Mouse (Mus musculus): ENCODE data around the gene Ndufa9.
A peak's percentile ranks its signal among the peaks of the same experiment; 100 is the strongest.

The Ndufa9 gene

DNA sequence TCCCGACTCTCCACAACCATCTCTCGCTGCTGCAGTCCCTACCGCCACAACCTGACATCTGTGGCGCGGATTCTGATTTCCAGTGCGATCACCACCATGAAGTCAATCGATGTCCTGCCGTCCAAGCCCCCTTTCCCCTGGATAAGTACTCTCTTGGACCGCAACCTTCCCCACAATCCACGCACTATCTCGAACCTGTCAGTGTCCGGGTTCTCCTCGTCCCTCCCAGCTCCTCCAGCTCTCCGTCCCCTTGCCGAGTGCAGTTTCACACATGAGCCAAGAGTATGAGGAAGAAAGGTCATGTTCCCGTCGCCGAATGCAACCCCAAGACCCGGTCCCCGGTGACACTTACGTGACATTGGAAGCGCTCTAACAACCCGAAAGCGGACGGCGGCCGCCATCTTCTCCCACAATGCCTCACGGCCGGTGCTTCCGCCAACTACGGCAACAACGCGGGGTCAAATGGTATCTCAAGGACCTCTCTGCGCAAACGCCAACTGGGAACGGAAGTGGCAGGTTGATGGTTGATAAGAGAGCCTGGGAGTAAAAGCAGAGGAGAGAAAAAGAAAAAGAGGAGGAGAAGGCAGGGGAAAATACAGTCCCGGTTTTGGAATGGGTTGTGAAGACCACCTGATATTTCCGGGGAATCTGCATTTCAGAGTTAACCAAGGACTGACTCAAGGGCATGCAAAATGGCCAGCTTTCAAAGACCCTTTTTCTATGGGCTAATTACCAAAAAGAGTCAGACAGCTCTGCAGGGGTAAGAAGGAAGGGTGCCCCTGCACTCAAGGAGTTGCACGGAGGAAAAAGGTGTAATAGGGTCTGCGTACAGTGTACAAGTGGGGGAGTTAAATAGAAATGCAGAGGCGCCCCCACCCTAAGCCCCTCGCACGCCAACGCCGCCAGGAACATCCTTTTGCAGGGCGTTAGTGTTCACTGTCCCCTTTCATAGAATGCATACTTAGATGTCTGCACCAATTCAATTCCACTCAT is at the start of gene Ndufa9:
TSS of gene Ndufa9 (minus strand) at position 425 of the 993 bp plus-strand sequence.
- DNase-seq, result peak; percentile 92 to 94

DNA sequence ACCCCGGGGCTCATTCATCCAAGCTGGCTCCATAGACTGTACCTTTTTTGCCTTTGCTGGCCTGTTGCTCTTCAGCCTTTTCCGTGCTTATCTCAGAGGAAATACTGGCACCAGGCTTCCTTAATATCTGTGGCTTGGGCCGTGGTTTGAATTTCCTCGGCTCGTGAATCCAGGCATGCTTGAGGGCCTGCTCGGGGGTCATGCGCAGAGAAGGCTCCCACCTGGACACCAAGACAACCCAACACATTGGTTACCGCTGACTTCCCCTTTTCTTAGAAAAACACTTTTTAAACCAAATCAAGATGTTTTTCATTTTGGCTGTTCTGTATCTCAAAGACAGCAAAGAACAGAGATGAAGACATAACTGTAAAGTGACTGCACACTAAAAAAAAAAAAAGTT is 28.2 kb upstream of the Ndufa9 start:
- no peak for DNase-seq

GRCm38 (mm10) chr6:126852881-126853280 is 3.9 kb upstream of the Ndufa9 start, which contains the start of gene Akap3:
Gene Akap3 (plus strand): TSS chr6:126853098.
- DNase-seq, result no peak

GRCm38 (mm10) chr6:126836628-126837027 is 12.3 kb downstream of the Ndufa9 start:
- no peak for DNase-seq

DNA sequence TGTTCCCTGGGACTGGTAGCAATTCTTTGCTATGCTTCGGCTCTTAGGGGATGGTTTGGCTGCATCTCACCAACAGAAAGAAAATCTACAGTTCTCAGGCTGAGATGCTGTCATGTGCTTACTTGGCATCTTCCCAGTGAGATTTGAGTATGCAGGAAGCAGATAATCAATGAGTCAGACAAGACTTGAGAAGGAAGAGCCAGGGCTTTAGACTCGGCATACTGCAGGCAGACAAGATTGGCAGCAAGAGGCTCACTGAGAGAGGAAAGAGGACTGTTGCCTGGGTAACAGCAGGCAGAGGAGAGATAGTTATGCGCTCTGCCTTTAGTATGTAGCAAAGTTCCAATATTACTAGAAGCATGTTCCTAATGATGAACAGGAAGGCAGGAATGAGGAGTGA is 25.8 kb downstream of the Ndufa9 start:
- DNase-seq, result no peak

DNA sequence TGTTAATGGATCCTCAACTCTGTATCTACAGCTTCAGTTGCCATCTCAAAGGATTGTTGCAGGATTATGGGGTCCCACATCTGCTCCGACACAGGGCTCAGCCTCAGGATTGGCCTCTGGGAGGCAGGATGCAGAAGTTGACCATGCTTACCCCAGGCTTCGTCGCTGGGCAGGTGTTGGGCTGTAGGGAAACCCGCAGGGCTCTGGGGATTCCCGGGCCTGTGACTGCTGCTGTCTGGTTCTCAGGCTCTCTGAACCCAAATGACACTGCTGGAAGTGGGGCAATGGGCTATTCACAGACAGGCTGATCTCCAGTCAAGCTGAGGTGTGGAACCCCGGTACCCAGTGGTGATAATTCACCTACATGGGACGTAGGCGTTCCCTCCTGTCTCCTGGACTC is 32.6 kb downstream of the Ndufa9 start:
- DNase-seq, result no peak

- DNase-seq, result no peak
Observed at GRCm38 (mm10) chr6:126815206-126815750, 33.7 kb downstream of the Ndufa9 start.

DNA sequence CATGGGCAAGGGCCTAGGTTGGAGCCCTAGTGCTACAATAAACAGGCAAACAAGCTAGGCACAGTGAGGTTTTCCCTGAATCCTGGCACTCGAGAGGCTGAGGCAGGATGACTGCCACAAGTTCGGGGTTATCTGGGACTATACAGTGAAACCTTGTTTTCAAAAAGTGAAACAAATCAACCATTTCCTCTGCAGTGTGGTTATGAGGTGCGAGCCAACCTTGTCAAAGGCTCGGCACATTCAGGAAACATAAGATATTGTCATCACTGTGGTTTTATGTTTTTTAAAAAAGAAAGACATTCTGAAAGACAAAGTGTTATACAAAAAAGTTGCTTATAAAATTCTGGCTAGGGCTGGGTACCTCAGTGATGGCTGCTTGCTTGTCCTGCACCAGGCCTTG is 37.5 kb downstream of the Ndufa9 start:
- DNase-seq, result no peak

DNA sequence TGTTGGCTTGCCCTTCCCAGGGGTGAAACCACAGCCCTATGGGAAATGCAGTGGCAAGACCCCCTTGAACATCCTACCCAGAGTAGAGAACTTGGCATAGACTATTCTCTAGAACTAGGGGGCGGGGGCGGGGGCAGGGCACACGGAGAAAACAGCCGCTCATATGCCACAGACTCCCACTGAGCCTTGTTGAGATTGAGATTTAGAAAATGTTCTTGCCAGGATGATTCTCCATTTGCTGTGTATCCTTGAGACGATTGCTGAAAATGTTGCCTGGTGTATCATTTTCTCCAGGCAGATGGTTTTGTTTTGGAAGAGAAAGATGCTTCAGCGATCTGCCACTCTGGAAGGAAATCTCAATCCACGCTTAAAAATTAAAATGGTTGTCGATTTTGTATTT is 40.4 kb downstream of the Ndufa9 start:
- no peak for DNase-seq

DNA sequence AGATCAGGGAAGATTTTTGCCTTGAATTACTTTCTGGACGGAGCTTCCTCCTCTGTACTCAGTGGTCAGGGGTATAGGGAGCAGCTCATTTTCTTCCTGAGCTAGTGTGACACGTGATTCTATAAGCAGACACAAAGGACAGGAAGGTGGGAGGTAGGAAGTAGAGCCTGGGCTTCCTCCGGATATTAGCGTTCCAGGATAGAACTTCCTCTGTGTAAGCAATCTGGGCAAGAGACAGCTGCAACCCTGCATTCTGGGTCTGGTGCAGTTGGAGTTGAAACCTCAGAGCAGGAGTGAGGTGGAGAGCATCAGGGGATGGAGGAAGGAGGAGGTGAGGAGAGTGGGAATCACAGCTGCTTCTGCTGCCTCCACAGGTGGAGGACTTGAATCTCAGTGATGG is 40.8 kb downstream of the Ndufa9 start:
- DNase-seq, result no peak

DNA sequence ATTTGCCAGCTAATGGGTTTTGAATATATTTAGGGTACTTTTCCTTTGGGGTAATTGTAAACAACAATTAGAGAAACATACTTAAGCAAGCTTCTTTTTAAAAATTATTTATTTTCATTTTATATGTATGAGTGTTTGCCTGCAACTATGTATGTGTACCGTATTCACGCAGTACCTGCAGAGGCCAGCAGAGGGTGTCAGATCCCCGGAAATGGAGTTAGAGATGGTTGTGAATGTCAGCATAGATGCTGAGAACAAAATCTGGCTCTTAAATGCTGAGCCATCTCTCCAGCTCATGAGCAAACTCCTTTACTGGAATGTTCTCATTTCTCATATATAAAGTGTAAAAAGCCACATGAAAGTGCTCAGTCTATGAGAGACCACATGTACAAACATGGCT is 42.2 kb downstream of the Ndufa9 start:
- DNase-seq, result peak in 1 of 2 experiments; percentile 29

- no peak for DNase-seq
Observed at GRCm38 (mm10) chr6:126802946-126803345, 46.0 kb downstream of the Ndufa9 start.

- no peak for DNase-seq
Observed at GRCm38 (mm10) chr6:126794751-126795150, 54.2 kb downstream of the Ndufa9 start.

DNA sequence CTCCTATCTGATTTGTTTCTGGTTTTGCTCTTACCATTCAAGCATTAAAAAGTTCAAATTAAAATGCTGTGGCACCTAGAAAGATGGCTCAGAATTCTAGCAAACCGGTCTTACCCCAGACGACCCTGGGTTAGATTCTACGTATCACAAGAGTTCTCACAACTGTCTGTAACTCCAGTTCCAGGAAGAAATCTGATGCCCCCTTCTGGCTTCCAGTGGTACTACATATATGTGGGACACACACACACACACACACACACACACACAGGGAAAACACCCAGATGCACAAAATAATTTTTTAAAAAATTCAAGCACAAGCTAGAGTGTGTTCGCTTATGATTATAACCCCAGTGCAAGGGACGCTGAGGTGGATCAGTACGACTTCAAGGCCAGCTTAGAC is 55.2 kb downstream of the Ndufa9 start:
- DNase-seq, result no peak

DNA sequence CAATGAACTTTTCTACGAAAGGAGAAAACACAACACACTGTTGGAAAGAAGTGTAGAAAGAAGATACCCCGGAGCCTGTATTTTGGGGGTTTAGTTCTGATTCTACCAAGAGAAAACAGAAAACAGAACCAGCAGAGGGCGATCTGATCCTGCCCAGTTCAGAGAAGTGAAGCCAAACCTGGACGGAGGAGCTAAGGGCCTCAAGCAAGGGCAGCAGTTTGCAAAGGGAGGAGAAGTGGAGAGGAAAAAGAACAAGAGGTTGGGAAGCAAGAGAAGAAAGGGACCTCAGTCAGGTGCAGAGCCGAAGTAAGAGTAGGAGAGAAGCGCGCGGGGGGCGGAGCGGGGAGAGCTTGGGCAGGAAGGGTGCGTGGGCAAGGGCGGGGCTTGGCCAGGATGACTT is 57.0 kb downstream of the Ndufa9 start:
- DNase-seq, result peak in 1 of 2 experiments; percentile 22

GRCm38 (mm10) chr6:126791488-126791887 is 57.4 kb downstream of the Ndufa9 start:
- no peak for DNase-seq

- DNase-seq, result no peak
Observed at GRCm38 (mm10) chr6:126788863-126789262, 60.1 kb downstream of the Ndufa9 start.

GRCm38 (mm10) chr6:126784206-126784605 is 64.7 kb downstream of the Ndufa9 start:
- no peak for DNase-seq

DNA sequence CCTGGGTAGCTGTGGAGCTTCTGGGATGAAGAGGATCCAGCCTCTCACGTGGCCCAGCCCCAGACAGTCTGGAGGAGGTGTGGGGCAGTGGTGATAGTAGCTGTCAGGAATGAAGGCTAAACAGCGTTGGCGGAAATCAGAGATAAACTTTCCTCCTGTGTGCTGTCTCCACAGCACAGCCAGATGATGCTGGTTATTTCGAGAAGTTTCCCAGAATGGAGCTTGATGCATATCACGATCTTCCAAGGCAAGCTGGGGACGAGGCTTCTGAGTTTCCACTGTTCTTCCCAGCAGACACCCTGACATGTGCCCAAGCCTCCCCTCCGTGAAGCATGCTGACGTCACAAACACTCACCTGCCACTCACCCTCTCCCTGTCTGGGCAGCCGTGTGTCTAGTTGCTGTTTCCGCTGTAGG is 65.3 kb downstream of the Ndufa9 start:
- DNase-seq, result no peak

DNA sequence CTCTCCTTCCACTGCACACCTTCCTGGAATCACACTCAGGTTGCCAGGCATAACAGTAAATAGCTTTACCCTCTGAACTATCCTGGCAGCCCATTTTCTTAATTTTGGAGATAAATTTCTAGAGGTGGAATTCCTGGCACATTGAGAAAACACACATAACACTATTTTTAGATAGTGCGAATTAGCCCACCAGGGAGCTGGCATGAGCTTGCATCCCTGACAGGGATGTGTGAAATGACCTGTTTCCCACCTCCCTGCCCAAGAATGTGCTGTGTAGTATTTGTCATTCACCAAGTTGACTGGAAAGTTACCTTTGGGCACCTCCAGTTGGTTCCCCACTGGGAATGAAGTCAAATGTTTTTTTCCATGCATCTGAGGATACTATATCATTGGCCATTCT is 65.9 kb downstream of the Ndufa9 start:
- no peak for DNase-seq

DNA sequence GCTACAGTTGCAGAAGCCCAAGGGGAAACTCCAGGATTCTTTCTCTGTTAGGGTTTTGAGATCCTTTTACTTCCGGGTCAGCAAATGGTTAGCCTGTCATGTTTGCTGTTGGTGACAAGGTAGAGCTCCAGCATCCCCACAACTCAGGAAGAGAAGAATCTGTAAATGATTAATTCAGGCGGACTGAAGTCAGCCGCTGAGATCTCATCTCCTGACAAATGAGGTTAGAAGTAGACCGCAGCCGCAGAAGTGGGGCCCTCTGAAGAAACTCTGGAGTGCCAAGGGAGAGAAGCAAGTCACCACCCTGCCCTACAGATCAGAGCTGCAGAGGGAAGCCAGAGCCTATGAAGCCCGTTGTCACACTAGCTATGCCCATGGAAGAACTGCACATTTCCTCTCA is 71.0 kb downstream of the Ndufa9 start:
- no peak for DNase-seq

DNA sequence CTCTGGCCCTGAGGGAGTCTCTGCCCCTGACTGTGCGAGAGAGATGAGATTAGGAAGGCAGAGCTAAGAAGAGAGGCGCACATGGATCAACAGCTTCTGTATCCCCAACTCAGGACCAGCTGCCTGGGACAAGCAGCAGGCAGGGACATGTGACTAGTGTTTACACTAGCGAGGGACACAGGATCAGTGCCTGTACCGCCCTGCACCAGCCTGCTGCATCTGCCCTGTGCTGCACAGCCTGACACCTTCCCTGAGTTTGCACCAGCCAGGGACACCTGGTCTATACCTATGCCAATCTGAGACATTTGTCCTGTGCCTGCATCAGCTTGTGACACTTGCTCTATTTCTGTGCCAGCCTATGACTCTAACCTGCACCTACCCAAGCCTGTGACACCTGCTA is 75.1 kb downstream of the Ndufa9 start:
- no peak for DNase-seq

GRCm38 (mm10) chr6:126772326-126772725 is 76.6 kb downstream of the Ndufa9 start:
- DNase-seq, result no peak
